Mouse (Mus musculus): ENCODE measurements around the gene Man1a2. TPM values are rescaled to one million over a fixed set of nuclear protein-coding genes. Genes with fewer than 3 reads are reported as not detected.

Man1a2 gene
- total RNA-seq, 2 experiments from 2014 or later, result 5.6 to 31.8 TPM

DNA sequence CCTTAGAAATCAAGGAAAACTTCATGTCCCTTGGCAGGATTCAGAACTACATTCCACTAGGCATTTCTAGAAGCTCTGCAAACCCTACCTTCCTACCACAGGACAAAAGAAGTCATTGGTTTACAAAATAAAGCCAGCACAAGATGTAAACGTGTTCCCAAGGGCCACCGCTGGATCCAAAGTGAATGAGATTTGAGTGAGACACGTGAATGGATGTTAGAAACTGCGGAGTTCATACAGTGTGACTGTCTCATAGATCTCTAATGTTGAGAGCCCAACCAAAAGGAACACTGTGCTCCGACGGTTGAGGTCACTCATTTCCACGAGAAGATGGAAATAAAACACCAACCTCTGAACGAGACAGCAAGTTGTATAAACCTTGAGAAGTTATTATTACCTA is 1.5 kb upstream of the Man1a2 start:
- no peak for ATAC-seq (replicated peaks; ENCODE audit: low FRiP score, poor library complexity, severe bottlenecking)

DNA sequence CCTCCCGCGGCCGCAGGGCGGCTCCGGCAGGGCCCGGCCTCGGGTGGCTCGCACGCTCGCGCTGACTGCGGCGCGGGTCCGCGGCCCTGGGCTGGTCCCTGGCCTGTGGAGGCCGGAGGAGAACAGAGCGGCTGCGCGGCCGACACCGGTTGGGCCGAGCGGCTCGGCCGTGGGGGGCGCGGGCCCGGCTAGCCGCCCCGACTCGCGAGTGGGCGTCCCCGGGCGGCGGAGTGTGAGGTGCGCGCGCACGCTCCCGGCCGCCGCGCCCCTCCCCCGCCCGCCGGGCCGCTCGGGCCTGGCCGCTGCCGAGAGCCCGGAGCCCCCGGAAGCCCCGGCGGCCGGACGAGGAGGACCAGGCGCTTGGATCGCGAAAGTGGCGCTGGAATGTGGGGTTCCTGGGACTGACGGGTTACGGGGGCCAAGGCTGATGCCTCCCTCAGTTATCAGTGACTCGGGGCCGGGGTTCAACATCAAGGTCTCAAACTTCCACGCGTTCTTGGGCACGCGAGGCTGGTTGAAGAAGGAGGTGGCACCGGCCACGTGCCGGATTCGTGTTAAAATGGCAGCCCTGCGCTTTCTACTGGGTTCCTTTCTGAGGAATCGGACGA is 564 bp upstream of the Man1a2 start:
- ATAC-seq (replicated peaks; ENCODE audit: low FRiP score, poor library complexity, severe bottlenecking), result peak; percentile 37

GRCm38 (mm10) chr3:100684234-100684975 is 898 bp downstream of the Man1a2 start:
- ATAC-seq (replicated peaks; ENCODE audit: low FRiP score, poor library complexity, severe bottlenecking), result peak; percentile 39

DNA sequence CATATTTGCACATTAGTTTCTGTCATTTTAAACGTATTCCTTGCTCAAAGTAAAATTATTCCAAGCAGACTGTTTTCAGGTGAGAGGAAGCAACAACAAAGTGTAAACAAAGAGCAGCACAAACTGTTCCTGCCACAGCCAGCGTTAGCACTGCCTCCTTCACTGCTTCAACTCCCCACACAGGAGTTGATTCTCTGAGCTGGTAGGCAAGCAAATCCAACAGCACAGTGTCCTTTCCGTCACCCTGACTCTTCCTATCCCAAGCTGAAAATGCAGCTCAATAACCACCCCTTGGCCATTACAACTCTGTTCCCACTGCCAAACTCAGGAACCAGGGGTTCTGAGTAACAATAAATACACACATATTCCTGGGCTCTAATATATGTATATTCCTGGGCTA is 2.5 kb downstream of the Man1a2 start:
- no peak for ATAC-seq (replicated peaks; ENCODE audit: low FRiP score, poor library complexity, severe bottlenecking)

GRCm38 (mm10) chr3:100682281-100682680 is 3.0 kb downstream of the Man1a2 start:
- no peak for ATAC-seq (replicated peaks; ENCODE audit: low FRiP score, poor library complexity, severe bottlenecking)

- no peak for ATAC-seq (replicated peaks; ENCODE audit: low FRiP score, poor library complexity, severe bottlenecking)
These were observed 3.7 kb downstream of the Man1a2 start for GRCm38 (mm10) chr3:100681448-100682092.

GRCm38 (mm10) chr3:100680226-100680625 is 5.1 kb downstream of the Man1a2 start:
- ATAC-seq (replicated peaks; ENCODE audit: low FRiP score, poor library complexity, severe bottlenecking), result no peak

- ATAC-seq (replicated peaks; ENCODE audit: low FRiP score, poor library complexity, severe bottlenecking), result no peak
These were observed 6.2 kb downstream of the Man1a2 start for GRCm38 (mm10) chr3:100678951-100679570.

DNA sequence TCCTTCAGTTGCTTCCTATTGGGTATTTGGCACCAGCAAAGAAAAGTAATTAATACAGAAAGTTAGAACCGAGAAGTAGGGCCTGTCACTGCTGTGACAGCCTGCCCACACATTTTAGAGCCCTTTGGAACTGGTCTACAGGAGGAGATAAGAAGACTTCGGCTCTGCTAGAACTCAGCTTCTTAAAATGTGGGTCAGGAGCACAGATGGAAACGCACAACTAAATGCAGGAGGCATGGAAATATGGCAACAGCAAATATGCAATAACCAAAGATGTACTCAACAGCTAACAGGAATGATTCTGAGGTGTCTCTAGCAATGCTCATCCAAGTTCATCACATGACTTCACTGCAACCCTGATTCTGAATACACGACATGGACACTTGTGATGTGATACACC is 10.2 kb downstream of the Man1a2 start:
- ATAC-seq (replicated peaks; ENCODE audit: low FRiP score, poor library complexity, severe bottlenecking), result no peak

DNA sequence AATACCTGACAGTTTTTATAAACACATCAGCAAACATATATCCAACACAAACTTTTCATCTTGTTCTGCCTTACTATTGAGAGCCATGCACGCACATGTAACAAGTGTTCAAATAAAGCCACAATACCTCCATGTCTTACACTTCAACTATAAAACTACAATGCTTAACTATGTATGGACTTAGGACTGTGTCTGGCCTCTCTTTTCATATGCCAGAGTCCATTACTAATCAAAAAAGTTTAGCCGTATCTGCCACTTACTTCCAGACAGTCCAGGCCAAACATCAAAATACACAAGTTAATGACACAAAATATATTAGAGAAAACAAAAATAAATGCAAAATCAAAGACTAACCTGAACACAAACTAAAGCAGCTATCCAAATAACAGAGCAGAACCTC is 14.9 kb downstream of the Man1a2 start:
- ATAC-seq (replicated peaks; ENCODE audit: low FRiP score, poor library complexity, severe bottlenecking), result no peak

DNA sequence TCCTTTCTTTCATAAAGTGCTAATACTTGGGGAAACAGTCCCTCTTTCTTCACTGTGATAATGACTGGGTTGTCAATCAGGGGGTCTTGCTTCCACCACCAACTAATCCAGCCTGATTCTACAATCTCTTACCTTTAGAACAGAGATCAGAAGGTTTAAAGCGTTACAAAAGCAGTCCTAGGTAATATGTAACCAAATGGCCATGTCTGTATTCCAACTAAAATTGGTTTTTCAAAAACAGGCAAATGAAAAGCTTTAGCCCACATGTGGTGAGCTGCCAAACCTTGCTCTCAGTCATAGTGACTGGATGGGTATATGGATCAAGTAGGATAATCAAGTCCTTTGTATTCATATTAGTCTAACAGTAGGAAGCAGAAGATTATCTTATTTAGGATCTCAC is 32.0 kb downstream of the Man1a2 start:
- no peak for ATAC-seq (replicated peaks; ENCODE audit: low FRiP score, poor library complexity, severe bottlenecking)

DNA sequence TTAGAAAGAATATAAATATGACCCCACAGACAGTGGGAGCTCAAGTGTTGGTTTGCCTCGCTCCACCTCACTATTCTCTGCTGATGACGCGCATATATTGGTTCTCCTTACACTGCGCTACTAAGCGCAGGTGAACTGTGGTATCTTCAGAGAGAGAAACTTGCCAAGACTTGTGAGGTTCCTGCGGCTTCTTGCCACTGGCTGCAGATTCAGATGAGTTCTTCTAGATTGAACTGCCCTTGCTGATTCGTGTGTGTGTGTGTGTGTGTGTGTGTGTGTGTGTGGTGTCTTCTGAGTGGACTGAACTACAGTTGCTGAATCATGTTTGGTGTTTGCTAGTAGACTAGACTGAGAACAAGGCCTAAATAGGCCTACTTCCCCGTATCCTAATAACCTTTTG is 43.7 kb downstream of the Man1a2 start:
- no peak for ATAC-seq (replicated peaks; ENCODE audit: low FRiP score, poor library complexity, severe bottlenecking)

- peak; percentile 67; the same call in 1 of the 2 replicates for ATAC-seq (replicated peaks; ENCODE audit: low FRiP score, poor library complexity, severe bottlenecking)
These were observed 49.0 kb downstream of the Man1a2 start for GRCm38 (mm10) chr3:100636255-100636654.

GRCm38 (mm10) chr3:100634821-100635220 is 50.5 kb downstream of the Man1a2 start:
- no peak for ATAC-seq (replicated peaks; ENCODE audit: low FRiP score, poor library complexity, severe bottlenecking)

- no peak for ATAC-seq (replicated peaks; ENCODE audit: low FRiP score, poor library complexity, severe bottlenecking)
These were observed 66.8 kb downstream of the Man1a2 start for GRCm38 (mm10) chr3:100618511-100618910.

DNA sequence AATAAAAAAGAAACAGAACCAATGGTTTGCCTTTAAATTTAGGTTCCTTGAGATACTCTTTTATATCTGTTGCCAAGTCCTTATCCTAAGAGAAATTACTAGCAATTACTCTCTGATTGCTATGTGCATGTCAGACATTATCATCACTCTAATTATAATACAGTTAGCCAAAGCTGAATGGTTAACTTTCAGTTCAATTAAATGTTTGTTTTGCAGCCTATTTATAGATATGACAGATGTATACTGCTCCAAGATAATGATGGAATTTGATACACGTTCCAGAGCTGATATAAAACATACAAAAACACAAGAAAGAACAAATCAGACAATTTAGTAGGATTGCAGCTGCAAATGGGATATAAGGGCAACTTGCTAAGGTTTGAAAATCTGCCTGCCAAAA is 74.4 kb downstream of the Man1a2 start:
- no peak for ATAC-seq (replicated peaks; ENCODE audit: low FRiP score, poor library complexity, severe bottlenecking)

DNA sequence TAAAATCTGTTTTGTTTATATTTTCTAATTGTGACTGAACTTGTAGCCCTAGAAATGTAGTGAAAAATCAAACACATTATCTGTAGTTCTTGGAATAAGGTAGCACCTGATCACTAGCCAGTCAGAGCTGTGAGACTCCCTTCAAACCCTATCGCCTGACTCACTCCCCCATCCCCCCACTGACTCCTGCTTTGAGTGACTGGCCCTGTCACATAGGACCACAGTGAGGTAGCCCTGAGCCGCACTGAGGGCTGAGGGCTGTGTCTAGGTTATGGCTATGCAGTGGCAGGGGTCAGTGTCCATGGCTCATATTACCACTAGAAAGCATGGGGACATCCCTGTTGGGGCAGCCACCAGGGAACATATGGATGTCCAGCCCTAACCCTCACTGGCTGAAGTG is 80.8 kb downstream of the Man1a2 start:
- no peak for ATAC-seq (replicated peaks; ENCODE audit: low FRiP score, poor library complexity, severe bottlenecking)

DNA sequence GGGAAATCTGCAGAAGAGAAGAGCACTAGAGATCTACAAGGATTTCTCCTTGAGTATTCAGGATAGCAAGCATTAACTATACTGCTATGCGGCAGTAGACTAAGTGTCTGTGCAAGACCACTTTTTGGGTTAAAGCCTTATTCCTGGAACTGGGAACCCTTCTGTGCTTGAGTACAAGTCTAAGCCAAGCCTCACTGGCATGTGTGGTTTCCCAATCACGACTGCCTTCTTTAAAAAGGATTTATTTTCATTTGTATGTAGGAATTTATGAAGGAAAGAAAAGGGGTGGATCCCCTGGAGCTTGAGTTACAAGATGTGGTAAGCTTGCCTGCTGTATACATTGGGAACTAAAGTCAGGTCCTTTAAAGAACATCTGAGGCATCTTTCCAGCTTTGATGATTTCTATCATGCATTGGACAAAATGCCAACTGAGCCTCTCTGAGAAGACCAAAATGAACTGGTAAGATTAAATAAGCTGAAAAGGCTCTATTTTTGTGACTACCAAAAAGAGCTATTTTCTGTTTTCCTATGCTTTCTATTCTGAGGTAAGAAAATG is 86.0 kb downstream of the Man1a2 start:
- no peak for ATAC-seq (replicated peaks; ENCODE audit: low FRiP score, poor library complexity, severe bottlenecking)

DNA sequence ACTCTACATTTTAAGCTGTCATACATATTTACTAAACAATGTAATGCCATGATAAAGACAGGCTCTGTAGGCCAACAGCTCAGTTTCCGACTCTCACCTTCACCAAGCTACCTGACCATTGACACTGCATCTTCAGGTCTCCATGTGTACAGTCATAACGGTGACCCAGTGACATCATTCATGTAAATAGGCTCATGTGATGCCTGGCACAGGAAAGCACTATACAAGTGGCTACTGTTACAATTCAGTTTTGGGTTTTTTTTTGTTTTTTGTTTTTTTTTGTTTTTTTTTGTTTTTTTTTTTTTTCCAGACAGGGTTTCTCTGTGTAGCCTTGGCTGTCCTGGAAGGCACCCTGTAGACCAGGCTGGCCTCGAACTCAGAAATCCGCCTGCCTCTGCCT is 94.2 kb downstream of the Man1a2 start:
- ATAC-seq (replicated peaks; ENCODE audit: low FRiP score, poor library complexity, severe bottlenecking), result no peak

DNA sequence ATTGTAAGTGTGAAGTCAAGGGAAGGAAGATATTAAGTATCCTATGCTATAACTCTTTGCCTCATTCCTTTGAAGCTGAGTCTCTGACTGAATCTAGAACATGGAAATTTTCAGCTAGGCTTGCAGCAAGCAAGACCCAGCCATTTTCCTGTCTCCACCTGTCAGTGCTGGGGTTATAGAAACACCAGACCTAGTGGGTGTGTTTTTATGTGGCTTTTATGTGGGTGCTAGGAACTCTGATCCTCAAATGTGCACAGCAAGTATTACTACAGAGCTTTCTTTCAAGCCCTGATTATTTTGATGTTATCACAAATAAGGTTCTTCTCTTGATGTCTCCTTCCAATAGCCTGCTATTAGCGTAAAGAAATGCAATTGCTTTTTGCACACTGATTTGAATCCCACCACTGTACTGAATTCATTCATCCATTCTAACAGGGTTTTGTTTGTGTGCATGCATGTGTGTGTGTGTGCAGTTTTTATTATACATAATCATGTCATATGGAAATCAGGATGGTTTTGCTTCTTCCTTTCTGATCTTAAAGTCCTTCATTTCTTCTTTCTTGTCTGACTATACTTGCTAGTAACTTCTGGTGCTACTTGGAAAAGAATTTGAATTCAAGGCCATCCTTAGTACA is 102.5 kb downstream of the Man1a2 start:
- ATAC-seq (replicated peaks; ENCODE audit: low FRiP score, poor library complexity, severe bottlenecking), result no peak
